Mouse (Mus musculus) CD4-positive, CD25-positive, alpha-beta regulatory T cell, adult 2 months (primary cell): Measurements from ENCODE around the gene Il1rl2.
"Not testable (repeated sequence)": the region's sequence is repeated elsewhere in the genome, so short reads cannot be mapped to it uniquely, and the experiment has no call there.

Source experiments
- DNase-seq: peaks from one replicate; pipeline ENCODE4 v3.0.0-alpha.2; 2012; ENCODE audit warnings: low read depth, low spot score

Gene Il1rl2

GRCm38 (mm10) chr1:40324457-40324856 lies at the start of gene Il1rl2:
Gene Il1rl2 (plus strand): TSS chr1:40324610.
- peak; percentile 64 for DNase-seq

DNA sequence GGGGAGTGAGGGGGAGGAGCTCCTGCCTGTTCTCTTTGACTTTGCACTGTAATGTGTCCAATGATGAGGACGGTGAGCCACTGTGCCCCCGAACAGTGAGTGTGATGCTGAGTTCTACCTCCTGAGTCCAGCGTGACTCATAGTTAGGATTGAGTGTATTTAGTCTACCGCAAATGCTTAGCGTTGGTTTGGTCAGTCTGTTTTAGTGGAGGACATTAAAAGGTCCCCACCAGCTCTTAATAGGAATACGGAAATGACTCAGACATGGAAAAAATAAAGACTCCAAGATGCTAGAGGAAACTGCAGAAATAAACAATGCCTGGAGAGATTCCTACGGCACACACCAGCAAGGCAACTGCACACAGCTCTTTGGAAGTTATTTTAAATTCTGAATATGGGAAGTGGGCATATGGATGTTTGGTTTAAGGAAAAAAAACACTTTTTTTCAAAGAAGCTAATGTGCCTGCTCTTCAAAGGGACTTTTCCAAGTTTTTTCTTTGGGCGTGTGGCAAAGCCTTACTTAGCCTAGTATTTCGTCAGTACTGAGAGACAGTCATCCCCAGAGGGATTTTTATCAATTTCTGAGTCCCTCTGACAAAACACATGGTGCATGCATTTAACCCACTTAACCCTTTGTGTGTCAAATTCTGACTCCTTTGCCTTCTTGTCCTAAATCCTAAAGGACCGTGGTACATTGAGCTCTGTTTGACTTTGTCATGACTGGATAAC lies 49.0 kb upstream of the Il1rl2 start:
- DNase-seq: no peak

GRCm38 (mm10) chr1:40277944-40278343 lies 46.5 kb upstream of the Il1rl2 start:
- no peak for DNase-seq

DNA sequence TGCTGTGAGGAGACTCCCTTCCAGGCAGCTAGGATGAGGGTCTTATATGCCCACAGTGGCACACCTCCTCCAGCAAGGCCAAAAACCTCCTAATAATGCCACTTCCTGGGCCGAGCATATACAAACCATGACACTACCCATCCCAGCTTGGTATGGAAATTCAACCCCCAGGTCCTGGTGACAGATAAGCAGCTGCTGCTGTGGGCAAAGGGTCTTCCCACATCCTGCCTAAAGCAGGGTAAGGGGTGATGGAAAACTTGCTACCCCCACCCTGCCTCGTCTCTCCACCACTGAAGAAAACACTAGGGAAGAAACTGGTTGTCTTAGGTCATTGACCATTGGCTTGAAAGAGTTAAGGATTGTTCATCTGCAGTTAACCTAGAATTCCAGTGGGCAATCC lies 45.7 kb upstream of the Il1rl2 start:
- DNase-seq: no peak

DNA sequence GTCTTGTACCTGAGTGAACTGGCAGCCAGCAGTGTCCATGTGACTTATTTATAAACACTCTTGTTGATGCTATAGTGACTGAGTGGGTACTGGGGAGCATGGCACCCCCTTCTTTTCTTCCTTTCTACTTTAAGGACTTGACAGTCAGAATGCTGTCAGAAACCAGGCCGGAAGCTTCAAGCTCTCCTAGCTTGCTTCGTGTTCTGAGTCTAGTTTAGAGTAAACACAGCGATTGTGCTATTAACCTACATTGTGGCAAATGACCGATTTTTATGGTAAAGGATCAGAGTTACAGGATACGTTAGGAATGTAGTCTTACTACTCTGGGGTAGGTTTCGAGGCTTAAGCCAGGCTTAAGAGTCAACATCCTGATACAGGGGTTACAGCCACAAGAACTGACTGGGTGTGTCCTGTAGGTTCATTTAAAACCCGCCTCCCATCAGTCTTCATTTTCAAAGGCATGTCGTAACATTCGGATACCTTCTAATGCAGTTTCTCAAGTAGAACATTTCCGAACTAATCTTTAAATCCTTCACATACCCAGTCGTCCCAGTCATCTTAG lies 45.1 kb upstream of the Il1rl2 start:
- DNase-seq: no peak

DNA sequence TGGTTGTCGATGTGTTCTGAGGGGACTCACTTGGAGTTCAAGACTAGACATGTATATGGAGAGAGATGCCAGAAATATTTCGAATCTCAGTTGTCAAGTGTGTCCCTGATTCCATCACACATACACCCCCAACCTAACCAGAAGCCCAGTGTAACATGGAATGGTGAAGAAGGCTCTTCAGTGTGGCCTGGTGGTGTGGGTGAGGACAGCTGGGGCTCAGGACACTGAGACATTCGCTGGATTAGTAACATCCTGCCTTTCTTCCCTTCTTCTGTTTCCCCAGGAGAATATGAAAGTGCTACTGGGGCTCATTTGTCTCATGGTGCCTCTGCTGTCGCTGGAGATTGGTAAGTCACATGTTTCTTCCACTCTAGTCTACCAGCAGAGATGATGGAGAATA lies 42.5 kb upstream of the Il1rl2 start:
- DNase-seq: no peak

DNA sequence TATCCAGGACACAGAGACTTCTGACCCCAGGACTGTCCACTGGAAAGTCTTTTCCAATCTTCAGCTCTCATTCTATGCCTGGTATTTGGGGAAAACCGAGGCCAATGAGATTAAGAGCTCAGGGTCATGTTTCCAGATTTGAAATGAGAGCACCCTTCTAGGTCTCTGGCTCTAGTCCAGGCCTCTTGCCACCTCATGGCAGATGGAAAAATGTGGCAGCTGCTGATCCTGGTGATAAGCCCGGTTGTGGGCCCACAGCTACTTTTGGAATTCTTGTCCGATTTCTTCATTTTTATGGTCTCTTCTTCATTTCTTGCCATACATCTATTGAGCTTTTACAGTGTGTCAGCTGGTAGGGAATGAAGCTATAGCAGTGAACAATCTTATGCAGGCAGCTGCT lies 42.0 kb upstream of the Il1rl2 start:
- no peak for DNase-seq

- DNase-seq: peak; percentile 12
Observed at GRCm38 (mm10) chr1:40283995-40284394, 40.4 kb upstream of the Il1rl2 start.

DNA sequence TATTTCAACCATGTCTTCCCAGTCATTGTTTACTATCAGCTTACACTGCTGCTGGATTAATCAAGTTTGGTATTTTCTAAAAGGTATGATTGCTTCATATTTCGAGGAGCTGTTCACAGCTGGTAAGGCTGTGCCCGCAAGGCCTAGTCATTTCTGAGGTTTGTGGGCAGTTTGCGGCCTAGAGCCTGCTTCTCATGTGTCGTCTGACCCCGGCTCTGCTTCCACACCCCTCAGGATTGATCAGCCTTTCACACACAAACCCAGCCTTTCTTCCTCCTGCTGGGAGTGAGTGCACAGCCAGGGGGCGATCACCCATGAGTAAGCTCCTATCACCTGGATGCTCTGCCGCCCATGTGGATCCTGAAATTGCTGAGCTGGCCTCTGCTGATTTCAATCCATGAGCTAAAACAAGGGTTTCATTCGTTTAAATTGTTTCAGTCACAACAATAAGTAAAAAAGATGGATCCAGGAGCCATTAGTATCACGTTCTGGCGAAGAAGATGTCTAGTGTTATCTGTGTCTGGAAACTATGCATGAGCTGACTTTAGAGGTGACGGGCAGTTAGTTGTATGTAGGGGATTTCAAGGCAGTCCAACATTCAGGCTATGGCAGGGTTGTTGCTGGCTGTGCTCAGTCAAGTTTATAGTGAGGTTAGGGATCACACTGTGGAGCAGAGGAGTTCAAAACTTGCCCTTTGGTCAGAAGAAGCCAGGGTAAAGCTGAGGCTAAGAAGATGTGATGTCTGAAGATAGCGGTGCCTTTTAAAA lies 33.7 kb upstream of the Il1rl2 start:
- DNase-seq: peak; percentile 25

- DNase-seq: no peak
Observed at GRCm38 (mm10) chr1:40292231-40292630, 32.2 kb upstream of the Il1rl2 start.

GRCm38 (mm10) chr1:40293891-40294290 lies 30.5 kb upstream of the Il1rl2 start:
- peak; percentile 16 for DNase-seq

DNA sequence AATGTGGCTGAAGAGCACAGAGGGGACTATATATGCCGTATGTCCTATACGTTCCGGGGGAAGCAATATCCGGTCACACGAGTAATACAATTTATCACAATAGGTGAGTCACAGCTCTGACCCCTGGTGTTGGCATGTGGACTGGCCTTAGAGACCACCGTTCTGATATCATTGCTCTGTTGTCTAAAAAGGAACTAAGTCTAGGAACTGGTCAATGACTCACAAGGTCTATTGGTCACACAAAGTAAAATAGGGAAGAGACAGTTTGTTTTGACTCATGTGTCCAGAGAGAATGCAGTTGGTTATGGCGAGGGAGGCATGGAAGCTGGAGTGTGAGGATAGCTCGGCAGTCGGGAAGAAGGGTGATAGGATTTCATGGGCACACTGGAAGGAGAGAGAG lies 29.6 kb upstream of the Il1rl2 start:
- no peak for DNase-seq

DNA sequence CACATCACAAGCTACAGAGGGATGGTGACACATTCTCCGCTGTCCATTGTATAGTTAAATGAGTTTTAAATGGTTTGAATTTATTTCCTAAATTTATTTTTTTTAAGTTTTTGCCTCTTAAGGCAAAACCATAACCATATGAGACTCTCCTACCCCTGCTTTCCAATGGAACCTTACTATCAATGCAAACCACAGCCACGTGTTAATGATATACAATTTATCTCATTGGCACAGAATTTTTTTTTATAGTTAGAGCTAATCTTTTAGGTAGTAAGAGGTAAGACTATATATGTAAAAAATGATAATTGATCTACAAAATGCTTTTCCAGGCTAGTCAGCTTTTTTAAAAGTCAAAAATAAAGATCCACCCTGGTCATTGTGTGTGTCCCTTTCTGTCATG lies 26.4 kb upstream of the Il1rl2 start:
- no peak for DNase-seq

DNA sequence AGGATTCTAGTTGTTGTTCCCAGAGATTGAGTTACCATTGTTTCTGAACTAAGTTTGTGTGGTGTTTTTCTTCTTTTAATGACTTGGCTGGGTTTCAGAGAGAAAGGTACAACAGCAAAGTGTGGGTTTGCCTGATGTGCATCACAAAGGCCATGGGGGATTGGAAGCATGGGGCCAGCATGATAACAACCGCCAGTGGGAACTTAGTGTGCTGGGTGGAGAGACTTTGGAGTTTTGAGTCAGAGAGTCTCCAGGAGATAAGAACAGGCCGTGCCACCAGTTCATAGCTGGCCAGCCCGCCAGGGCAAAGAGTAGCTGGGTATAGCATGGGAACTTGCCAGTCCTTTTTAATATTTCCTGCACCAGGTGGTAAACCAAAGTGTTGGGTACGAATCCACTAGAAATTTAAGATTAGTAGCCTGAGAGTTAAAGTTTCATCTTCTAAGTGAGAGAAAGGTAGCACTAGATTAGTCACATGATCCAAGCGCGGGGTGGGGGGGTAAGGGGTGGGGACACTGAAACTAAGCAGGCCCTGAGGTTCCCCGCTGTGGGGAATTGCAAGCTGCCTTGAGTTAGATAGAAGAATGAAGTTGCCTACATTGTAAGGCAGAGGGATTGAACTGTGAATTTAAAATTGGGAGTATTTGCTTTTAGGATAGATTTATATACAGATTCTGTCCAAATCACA lies 21.1 kb upstream of the Il1rl2 start:
- DNase-seq: no peak

GRCm38 (mm10) chr1:40304321-40304720 lies 20.1 kb upstream of the Il1rl2 start:
- not testable (repeated sequence) for DNase-seq

GRCm38 (mm10) chr1:40306111-40306510 lies 18.3 kb upstream of the Il1rl2 start:
- no peak for DNase-seq

DNA sequence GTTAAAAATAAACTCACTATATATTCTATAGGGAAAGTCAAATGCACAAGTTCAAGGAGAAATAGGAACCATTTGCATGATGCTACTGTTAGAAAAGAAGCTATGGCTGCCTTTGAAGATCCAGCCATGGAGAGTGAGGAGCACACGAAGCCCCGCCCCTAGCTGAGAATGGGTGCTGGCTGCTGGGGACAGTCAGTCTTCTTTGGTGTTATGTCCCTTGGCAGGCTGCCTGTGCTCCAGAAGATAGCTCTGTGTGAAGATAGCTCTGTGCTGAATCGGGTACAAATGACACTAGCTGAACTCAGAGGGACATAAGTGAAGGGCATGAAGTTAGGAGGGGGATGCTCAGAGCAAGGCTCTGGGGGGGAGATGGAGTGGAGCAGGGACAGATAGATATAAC lies 13.3 kb upstream of the Il1rl2 start:
- no peak for DNase-seq

GRCm38 (mm10) chr1:40311625-40312024 lies 12.8 kb upstream of the Il1rl2 start:
- no peak for DNase-seq

GRCm38 (mm10) chr1:40314016-40314415 lies 10.4 kb upstream of the Il1rl2 start:
- no peak for DNase-seq

- DNase-seq: no peak
Observed at GRCm38 (mm10) chr1:40317657-40318056, 6.8 kb upstream of the Il1rl2 start.

- no peak for DNase-seq
Observed at GRCm38 (mm10) chr1:40321824-40322223, 2.6 kb upstream of the Il1rl2 start.

DNA sequence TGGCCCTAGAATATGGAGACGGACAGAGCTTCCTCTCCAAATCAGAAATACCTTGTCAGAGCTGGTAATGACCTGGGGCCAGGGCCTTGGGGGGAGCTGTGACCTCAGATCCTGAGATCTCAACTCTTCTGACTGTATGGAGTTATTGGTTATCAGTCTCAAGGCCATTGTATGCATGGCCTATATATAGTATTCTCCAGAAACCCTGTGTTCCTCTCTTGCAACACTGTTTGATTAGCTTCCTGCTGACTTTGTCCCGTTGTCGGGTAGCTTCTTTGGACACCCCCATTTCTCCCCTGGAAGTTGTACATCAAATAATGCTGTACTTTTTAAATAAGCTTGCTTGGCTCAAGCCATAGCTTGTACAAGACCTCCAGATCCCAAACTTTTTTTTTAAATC lies 1.9 kb upstream of the Il1rl2 start:
- no peak for DNase-seq
